Mouse (Mus musculus) C2C12 (cell line): ENCODE data around the gene Arhgef2.

Experiments used
- CTCF ChIP-seq: IDR thresholded peaks from one replicate; pipeline ENCODE4 v1.5.1; 2011; ENCODE audit not compliant: control insufficient read depth, insufficient read depth, insufficient read length
- MAX ChIP-seq: IDR thresholded peaks from one replicate; pipeline ENCODE4 v1.6.1; 2011; ENCODE audit warnings: mild to moderate bottlenecking, control low read depth

DNA sequence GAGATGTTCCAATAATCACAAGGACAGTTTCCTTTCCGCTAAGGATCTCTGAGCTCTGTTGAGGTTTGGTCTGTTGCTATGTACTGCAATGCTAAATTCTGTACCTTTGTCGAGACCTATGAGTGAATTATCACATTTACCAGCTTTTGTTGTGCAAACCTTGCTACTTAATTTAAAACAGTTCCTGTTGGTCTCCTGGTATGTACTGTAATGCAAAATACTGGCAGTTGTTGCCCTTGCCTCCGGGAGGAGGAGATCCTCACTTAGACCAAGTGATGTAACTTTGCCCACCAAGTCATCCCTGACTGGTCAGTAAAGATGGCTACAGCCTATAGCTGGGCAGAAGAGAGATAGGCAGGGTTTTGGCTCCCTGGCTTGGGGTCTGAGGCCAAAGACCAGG, 30.2 kb upstream of the Arhgef2 start, which contains the start of gene Ssr2:
- no peak for TF ChIP-seq CTCF
- TF ChIP-seq MAX: no peak
